Mouse (Mus musculus) heart, adult 9 months (tissue): Measurements from ENCODE around the gene Gpr162.
"Not testable (repeated sequence)": the region's sequence is repeated elsewhere in the genome, so short reads cannot be mapped to it uniquely, and the experiment has no call there.

Source experiments
- DNase-seq, 2 experiments: peaks; one replicate each; pipeline ENCODE4 v3.0.0; 2022; ENCODE audit warnings: low spot score in 2 of 2

The Gpr162 gene

GRCm38 (mm10) chr6:124863658-124864298 lies at the start of gene Gpr162:
Gene Gpr162, minus strand, starts transcription at chr6:124863983.
- no peak for DNase-seq

DNA sequence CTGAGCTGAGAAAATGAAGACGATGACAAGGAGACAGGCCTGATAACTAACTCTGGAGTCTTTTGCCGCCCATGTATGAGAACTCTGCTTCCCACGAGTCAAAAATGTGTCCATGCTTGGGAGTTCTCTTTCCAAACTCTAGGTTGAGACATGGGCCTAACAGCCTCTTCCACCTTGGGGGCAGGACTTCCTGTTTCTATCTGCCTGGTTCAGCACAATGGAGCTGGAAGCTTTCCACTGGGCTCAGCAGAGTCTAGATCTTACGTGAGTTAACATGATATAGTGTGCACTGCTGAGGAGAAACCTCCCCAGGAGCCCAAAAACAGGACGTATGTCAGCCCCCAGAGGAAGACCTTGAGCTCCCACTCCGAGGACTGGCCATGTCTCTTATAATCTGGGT lies 49.4 kb upstream of the Gpr162 start:
- no peak for DNase-seq

DNA sequence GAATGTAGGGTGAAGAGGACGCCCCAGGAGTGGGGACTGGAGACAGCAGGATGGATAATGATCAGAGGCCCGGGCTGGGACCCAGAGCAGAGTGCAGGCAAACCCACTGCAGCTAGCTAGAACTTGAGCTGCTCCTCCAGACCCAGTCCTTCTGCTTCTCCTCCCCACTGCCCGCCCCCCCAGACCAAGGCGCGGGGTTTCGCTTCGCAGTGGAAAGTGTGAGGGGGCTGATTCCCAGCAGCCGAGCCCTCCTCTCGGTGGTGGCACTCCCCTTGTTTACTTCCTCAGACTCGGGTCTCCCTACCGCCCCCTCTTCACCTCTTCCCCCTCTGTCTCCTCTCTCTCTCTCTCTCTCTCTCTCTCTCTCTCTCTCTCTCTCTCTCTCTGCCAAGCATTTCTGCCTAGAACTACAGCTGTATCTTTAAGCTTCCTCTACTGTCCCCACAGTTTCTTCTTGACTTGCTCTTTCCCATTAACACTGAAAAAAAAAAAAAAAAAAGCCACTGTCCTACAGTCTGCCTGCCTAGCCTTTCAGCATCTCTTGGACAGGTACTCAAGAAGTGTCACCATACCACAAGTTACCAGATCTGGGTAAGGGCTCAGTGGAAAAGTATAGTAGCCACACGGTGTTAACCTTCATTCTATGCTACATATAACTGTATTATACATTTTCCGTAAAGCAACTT lies 47.9 kb upstream of the Gpr162 start, which contains the start of gene Lag3:
Gene Lag3 (minus strand): TSS at position 173 of the 686 bp plus-strand sequence.
- DNase-seq = no peak

DNA sequence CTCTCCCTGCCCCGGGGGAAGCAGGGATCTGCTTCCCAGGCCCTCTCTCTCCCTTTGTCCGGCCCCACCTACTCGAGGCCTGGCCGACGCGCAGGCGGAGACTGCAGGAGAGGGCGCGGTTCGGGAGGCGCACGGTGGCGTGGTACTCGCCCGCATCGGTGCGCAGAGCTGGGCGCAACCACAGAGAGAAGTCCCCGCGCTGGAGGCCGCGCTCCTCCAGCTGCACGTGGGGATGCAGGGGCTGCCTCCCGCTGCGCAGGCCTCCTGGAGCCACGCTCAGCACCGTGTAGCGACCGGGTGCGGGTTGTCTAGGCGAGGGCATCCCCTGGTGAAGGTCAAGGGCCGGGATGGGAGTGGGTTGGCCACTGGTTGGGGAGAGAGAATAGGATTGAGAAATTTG lies 46.2 kb upstream of the Gpr162 start:
- no peak for DNase-seq

- no peak for DNase-seq
Measured at GRCm38 (mm10) chr6:124907767-124908166, 44.0 kb upstream of the Gpr162 start.

DNA sequence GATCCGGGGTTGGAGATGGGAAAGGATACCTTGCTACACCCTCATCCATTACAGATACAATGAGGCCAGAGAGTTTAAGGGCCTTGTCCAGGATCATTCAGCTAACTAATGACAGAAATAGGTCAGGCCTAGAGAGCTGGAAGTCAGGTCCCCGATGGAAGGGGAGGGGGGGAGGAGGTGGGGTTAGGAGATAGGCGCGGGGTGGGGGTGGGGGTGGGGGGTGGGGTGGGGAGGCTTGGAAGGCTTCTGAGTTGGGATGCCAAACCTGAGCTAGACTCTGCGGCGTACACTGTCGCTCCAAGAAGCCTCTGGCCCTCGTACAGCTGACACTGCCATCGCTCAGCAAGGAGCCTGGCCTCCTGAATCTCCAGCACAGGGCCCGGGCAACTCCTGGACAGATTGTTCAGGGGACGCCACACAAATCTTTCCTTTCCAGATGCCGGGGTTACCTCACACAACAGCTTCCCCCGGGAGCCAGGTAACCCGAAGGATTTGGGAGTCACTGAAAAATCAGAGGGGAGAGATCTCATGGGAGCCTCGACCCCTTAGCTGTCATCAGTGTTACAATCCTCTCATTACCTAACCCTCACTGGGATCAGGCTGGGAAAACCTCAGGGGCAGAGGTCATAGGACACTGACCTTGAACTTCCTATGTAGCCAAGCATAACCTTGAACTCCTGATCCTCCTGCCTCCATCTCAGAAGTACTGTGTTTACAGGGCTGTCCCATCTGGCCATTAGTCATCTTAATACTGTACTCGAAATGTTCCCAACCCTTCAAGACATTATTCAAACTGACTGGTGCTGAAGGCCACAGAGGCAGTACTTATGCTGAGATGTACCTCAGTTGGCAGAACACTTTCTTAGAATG lies 41.4 kb upstream of the Gpr162 start:
- no peak for DNase-seq

DNA sequence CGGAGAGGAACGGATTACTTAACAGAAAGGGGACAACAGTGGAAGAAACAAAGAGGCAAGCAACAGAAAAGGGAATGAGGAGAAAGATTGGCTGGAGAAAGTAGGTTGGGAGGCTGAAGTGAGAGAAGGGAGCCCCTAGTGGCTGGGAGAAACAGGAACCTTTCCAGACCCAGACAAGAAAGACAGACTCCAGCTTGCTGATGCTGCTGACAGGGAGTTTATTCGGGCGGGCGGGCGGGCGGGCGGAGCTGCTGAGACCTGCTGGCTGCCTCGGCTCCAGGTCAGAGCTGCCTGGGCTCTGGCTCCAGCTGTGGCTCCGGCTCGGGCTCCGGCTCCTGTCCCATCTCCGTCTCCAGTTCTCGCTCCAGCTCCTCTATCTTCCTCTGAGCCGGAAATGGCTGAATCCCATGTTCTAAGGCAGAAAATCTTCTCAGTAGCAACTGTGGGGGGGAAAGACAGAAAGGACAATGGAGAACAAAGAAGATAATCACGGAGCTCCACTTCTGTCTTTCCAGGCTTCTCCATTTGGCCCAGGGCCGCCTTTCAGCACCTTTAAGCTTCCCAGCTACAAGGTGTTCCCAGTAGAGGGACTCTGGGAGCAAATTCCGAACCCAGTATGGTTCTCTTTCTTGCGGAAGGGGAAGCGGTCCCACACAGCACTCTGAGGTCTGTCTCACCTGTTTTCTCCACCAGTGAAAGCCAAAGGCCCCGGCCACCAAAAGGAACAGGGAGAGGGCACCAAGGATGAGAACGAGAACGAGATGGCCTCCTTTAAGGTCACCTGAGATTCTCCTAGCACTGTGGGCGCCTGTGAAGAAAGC lies 40.6 kb upstream of the Gpr162 start:
- DNase-seq = peak; percentile 80 to 87

GRCm38 (mm10) chr6:124903580-124904151 lies 39.9 kb upstream of the Gpr162 start:
- peak; percentile 91 to 95 for DNase-seq

DNA sequence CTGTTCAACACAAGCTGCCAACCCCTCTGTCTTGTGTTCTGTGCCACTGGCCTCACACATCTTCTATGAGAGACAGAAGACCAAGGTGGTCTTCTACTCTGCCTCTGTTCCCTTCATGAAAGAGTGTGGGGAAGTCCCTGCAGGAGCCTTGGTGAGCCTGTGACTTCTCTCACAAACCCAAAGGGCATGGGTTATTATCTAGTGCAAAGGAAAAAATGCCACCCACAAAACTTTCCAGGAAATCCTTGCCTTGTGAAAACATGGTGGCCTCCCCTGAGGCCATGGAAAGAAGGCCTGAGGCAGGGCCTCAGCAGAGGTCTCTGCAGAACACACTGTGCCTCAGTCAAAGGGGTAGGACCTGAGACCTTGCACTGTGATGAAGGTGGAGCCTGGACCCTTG lies 38.1 kb upstream of the Gpr162 start:
- DNase-seq = no peak

DNA sequence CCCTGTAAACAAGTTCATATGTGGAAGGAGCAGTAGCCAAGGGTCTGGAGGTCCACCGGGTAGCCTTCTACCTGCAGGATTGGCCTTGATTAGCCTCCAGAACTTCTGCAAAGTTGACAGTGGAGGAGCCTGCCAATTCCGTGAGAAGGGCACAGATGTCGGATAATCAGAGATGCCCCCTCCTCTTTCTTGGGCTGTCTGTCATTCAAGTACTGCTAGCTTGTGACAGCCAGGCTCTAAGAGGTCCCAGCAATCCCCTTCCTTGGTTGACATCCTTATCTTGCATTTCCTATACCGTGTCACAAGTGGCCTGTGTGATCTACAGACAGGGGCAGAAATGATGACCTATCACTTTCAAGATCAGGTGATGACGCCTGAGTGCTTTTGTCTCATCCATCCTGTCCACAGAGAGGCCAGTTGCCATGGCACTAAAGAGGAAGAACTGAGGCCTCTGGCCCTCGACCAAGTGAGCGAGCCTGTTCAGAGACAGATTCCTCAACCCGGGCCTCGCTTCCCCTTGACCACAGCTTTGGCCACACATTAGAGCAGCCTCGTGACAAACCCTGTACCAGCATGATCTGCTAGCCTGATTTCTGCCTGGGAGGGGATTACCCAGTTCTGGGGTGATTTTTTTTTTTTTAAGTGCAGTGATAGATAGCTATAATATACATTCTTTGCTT lies 37.2 kb upstream of the Gpr162 start:
- peak in 1 of 2 experiments; percentile 57 for DNase-seq

DNA sequence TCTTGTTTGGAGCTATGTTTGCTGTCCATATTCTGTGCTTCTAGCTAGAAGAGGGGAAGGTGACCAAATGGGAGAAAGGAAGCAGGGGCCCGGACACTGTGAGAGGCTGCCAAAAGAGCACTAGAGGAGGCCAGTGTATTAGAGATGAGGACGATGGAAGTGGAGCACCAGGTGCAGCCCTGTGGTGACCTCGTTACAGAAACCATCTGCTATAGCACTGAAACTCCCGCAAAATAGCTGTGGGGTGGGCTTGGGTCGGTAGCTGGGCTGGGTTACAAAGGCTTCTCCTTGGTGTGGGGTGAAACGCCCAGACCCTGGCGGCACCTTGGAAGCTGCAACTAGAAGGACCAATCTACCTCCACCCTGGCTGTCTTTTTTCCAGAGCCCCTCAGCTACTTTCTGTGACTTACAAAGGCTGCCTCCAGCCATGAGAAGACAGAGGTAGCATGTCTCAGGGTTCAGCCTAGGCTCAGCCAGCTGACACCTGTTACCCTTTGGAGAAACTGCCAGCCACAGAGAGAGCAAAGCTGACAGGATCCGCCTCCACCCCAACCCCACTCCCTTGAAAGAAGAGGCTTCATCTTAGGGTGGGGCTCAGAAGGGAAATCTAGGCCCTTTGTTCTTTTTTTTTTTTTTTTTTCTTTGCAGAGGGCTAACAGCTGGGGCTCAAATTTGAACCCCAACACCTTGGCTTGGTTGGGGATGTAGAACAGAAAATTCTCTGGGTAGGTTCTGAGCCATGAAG lies 36.4 kb upstream of the Gpr162 start:
- no peak for DNase-seq

- DNase-seq = no peak
Measured at GRCm38 (mm10) chr6:124898359-124898758, 34.6 kb upstream of the Gpr162 start.

GRCm38 (mm10) chr6:124894113-124894512 lies 30.3 kb upstream of the Gpr162 start:
- not testable (repeated sequence) for DNase-seq

DNA sequence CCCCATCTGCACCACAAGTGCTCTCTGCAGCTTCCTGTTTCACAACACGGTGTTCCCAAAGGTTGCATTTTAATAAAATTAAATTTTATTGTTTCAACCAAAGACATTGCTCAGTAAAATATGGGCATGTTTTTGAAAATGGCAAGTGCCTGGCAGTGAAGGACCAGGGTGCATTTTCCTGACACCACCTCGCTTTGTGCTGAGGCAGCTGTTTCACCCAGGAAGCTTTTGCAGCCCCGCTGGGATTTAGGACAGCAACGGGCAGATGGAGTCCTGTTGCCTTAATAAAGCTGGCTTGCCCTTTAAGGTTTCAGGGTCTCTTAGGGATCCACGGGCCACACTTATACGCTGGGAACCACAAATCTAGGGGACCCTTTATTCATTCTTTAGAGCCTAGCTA lies 27.2 kb upstream of the Gpr162 start:
- no peak for DNase-seq

DNA sequence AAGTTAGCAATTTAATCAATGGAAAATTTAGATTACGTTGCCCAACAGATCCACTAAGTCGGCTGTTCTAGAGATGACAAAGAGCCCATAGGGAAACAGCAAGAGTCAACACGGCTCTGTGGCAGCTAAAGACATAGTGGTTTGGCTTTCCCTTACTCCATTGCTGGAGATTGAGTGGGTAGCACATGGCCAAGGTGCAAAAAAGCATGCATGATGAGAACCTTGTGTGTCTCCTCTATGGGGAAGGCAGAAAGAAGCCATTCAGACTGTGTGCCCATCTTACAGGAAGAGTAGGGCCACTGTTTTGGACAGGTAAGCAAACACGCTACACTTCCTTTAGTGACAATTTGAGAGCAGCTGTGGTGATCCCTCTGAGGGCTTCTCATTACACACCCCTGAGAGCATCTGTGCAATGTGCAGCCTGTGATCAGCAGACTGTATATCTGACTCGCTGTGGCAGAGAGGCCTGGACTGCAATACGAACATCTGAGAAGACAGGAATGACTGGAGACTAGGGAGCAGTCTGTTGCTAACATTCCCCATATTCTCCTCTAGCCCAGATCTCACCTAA lies 24.9 kb upstream of the Gpr162 start:
- DNase-seq = no peak

GRCm38 (mm10) chr6:124887986-124888385 lies 24.2 kb upstream of the Gpr162 start, which contains the start of gene Cd4:
Gene Cd4, minus strand, starts transcription at chr6:124888221.
- DNase-seq = no peak

DNA sequence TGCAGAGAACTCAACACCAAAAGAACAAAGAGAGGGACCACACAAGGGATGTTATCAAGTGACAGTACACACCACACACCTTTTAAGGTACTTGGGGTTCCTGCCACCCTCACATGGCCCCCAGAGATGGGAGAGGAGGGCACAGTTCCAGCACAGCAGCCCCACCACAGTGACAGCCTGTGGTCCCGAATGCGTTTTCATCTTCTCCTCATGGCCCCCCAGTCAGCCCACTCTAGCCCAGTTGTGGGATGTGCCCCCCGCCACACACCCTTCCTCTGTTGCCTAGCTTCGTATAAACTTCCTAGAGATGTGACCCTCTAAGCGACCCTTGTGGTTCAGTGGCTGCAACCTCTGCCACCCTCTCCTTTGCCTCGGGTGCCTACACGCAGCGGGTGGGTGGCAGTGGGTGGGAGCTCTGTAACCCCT lies 22.2 kb upstream of the Gpr162 start:
- DNase-seq = no peak

DNA sequence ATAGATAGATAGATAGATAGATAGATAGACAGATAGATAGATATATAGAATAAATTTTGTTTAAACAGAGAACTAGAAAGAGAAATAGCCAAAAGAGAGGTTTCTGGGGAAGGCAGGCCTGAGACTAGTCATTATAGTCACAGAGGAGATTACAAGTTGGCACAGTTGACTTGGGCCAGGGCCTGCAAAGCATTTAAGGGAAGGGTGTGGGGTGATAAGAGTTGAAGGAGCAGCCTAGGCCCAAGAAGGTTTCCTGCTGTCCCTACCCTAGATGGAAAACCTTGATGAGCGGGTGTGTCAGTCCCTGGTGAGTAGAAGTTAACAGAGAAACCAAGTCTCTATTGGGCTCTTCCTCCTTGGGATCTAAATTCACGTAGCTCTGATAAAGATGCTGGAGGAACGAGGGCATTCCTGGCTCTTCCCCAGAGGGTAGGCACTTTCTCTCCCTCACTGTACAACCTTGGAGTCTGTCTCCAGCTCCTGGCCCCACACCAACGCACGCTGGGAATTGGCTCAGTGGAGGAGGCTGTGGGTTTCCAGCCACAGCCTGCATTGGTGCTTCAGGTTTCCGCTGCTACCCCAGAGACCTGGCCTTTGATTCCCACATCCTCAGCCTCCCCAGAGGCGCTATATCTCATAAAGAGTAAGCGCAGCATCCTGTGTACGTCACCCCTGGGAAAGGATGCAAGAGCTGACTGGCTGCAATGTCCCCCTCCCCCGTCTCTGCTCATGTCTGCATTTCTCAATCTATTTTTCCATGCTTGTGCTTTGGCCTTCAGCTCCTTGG lies 21.1 kb upstream of the Gpr162 start:
- DNase-seq = peak; percentile 50 to 66

GRCm38 (mm10) chr6:124883351-124883750 lies 19.6 kb upstream of the Gpr162 start:
- no peak for DNase-seq
